Mouse (Mus musculus) embryonic facial prominence, embryonic 15.5 days (tissue): ENCODE data around the gene Atp8b3. TPM values are rescaled to one million over a fixed set of nuclear protein-coding genes. Genes with fewer than 3 reads are reported as not detected.

Source experiments
- ATAC-seq: fragments of 200-750 bp; cut with Nextera tagmentation; 2 replicates; pipeline ENCODE4 v1.8.0; 2017; ENCODE audit warnings: low read depth, moderate TSS enrichment; ENCODE audit not compliant: insufficient number of reproducible peaks, low FRiP score, low TSS enrichment
- H3K27ac ChIP-seq: fragments of 300-500 bp; sonication (generic); replicated peaks from 2 replicates; pipeline ENCODE4 v1.5.1; 2015; ENCODE audit warnings: mild to moderate bottlenecking, inconsistent platforms
- H3K27me3 ChIP-seq: fragments of 300-500 bp; sonication (generic); 2 replicates; pipeline ENCODE4 v1.6.1; 2015; ENCODE audit warnings: inconsistent platforms
- H3K36me3 ChIP-seq: fragments of 300-500 bp; sonication (generic); 2 replicates; pipeline ENCODE4 v1.6.1; 2015; ENCODE audit warnings: mild to moderate bottlenecking, inconsistent platforms
- H3K4me1 ChIP-seq: fragments of 300-500 bp; sonication (generic); 2 replicates; pipeline ENCODE4 v1.6.1; 2015; ENCODE audit warnings: inconsistent platforms
- H3K4me2 ChIP-seq: fragments of 300-500 bp; sonication (generic); replicated peaks from 2 replicates; pipeline ENCODE4 v1.6.1; 2015; ENCODE audit warnings: mild to moderate bottlenecking, inconsistent platforms
- H3K4me3 ChIP-seq: fragments of 300-500 bp; sonication (generic); replicated peaks from 2 replicates; pipeline ENCODE4 v1.5.1; 2015; ENCODE audit warnings: mild to moderate bottlenecking, inconsistent platforms
- H3K9ac ChIP-seq: fragments of 300-500 bp; sonication (generic); 2 replicates; pipeline ENCODE4 v1.6.1; 2015; ENCODE audit warnings: inconsistent platforms
- H3K9me3 ChIP-seq: fragments of 300-500 bp; sonication (generic); replicated peaks from 2 replicates; pipeline ENCODE4 v1.6.1; 2016; ENCODE audit warnings: inconsistent platforms
- WGBS: fragments of 180-500 bp; shearing (Covaris S2); methylation state at CpG from one replicate; pipeline ENCODE4 v1.1.7; 2015; 5-methylcytosine and 5-hydroxymethylcytosine counted together
- polyA plus RNA-seq: library from polyadenylated mRNA; unstranded; fragments of >200 nt; fragmentation: Nextera tagmentation; extraction: Ambion mirVana; gene quantifications from 2 replicates; pipeline ENCODE4 v1.2.1, GENCODE M21; 2015

Atp8b3 gene
- polyA plus RNA-seq, 1 experiment from 2014 or later = 0.28 TPM

DNA sequence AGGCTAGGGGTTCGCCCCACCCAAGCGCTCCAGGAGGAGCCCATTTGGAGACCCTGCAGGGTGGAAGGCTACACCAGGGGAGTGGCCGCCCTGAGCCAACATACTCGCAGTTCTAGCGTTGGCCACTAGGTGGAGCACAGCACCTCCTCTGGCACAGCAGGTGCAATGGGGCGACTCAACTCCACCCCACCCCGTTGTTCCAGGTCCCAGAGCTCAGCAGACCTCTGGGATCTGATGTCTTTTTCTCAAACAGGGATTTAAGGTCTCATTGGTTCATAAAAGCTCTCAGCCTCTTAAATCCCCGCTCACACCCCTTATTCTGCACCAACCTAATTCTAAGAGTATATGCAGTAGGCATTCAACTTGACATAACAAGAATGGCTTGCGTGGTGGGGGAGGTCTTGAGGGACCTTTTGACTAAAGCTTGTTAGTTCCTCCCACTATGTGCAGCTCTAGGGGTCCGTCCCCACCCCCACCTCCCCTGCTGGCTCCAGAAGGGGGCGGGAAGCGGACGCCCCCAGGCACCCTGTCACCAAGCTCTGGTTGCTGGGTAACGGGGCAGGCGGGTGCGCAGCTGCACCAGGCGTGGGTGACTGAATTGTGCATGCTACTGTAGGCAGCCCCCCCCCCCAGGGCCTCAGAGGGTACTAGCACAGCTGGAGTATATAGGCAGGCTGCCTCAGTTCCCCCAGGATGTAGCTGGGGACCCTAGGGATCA is 27.6 kb upstream of the Atp8b3 start:
- ATAC-seq = peak; percentile 58
- 22% methylated on average over 17 of the region's 17 CpGs for WGBS

GRCm38 (mm10) chr10:80561116-80561944 is 22.4 kb upstream of the Atp8b3 start, which contains the start of gene Rexo1:
TSS of gene Rexo1 (minus strand) at chr10:80561560.
- H3K36me3 ChIP-seq = 0 out of 2 replicates have a peak, but pooled peaks cover 4% of the 10 kb centered on the region
- ATAC-seq = peak; percentile 90
- peak within 1 kb of the TSS; percentile 99 for H3K4me3 ChIP-seq
- WGBS = under 1% methylated on average over 72 of the region's 72 CpGs
- H3K4me1 ChIP-seq = peaks cover 52% of the 10 kb centered on the region
- peak within 1 kb of the TSS; percentile 99 for H3K9ac ChIP-seq
- no peaks in the 10 kb centered on the region for H3K27me3 ChIP-seq
- no peaks in the 10 kb centered on the region for H3K9me3 ChIP-seq
- H3K27ac ChIP-seq = peak within 1 kb of the TSS; percentile 95
- peak within 1 kb of the TSS; percentile 81 for H3K4me2 ChIP-seq

More for the DNA sequence above, 27.6 kb upstream of the Atp8b3 start:
- Histone ChIP-seq H3K4me1 (peaks cover 44% of the 10 kb centered on the region), H3K27me3 (no peaks in the 10 kb centered on the region), H3K9ac (no peak overlapping the region), H3K4me2 (no peak overlapping the region), H3K27ac (no peak overlapping the region), H3K9me3 (no peaks in the 10 kb centered on the region), H3K4me3 (no peak overlapping the region), H3K36me3 (peaks cover 12% of the 10 kb centered on the region; the same call in 1 of the 2 replicates)

DNA sequence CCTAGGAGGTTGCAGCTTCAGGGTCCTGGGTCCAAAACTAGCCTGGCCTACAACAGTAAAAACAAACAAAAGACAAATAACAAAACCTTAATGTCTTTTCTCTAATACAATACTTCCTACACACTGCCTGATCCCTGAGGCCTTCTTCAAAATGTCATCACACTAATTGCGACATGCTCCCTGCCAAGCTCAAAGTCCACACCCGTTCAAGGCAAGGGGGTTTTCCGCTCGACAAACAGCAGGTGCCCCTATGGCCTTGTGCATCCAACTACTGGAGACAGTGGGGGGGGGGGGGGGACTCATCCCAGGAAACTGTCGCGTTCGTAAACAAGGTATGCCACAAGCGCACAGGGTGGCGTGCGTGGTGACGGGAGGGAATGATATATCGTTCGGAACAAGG is 21.7 kb upstream of the Atp8b3 start:
- H3K4me3 ChIP-seq = peak overlapping the region; percentile 99
- H3K9me3 ChIP-seq = no peaks in the 10 kb centered on the region
- H3K9ac ChIP-seq = peak overlapping the region; percentile 99
- 0 out of 2 replicates have a peak, but pooled peaks cover under 1% of the 10 kb centered on the region for H3K36me3 ChIP-seq
- peak overlapping the region; percentile 81 for H3K4me2 ChIP-seq
- no peak for ATAC-seq
- H3K27ac ChIP-seq = no peak overlapping the region
- no peaks in the 10 kb centered on the region for H3K27me3 ChIP-seq
- WGBS = 1% methylated on average over 13 of the region's 13 CpGs
- H3K4me1 ChIP-seq = peaks cover 48% of the 10 kb centered on the region

- no peak overlapping the region for H3K27ac ChIP-seq
These were observed 20.5 kb upstream of the Atp8b3 start for GRCm38 (mm10) chr10:80559431-80559830.

DNA sequence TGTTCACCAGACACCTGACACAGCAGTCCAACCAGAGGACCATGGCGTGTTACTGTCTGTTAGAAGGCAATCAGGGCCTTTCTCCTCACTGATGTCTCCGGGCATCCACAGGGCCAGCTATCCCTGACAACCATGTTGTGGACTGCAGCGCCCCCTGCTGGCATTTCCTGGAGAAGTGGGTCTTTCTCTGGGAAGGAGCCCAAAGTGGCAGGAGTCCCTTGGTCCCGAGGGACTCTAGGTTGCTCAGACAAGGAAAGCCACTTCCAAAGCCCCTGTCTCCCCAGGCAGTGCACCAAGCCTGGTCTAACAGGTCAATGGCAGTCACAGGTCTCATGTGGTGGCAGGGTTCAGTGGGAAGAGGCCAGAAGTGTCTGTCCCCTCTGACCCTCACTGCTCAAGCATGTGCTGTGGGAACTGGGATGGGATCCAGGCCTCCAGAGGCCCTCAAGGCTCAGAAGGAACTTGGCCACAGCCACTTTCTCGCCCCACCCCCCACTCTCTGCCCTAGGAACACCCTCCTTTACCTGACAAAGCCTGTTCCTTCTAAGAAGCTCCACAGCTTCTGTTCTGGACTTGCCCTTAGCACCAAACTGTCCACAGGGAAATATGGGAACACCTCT is 18.5 kb upstream of the Atp8b3 start:
- Histone ChIP-seq H3K4me3 (no peak overlapping the region), H3K27me3 (no peaks in the 10 kb centered on the region), H3K4me2 (no peak overlapping the region), H3K27ac (no peak overlapping the region), H3K9ac (no peak overlapping the region), H3K4me1 (peaks cover 44% of the 10 kb centered on the region), H3K9me3 (no peaks in the 10 kb centered on the region), H3K36me3 (no peaks in the 10 kb centered on the region)
- WGBS = 39% methylated on average over 5 of the region's 5 CpGs
- no peak for ATAC-seq

More at GRCm38 (mm10) chr10:80559431-80559830, 20.5 kb upstream of the Atp8b3 start:
- Histone ChIP-seq H3K36me3 (no peaks in the 10 kb centered on the region), H3K4me3 (no peak overlapping the region), H3K9ac (no peak overlapping the region), H3K9me3 (no peaks in the 10 kb centered on the region), H3K27me3 (no peaks in the 10 kb centered on the region), H3K4me1 (peaks cover 48% of the 10 kb centered on the region), H3K4me2 (no peak overlapping the region)
- ATAC-seq = no peak
- WGBS = 96% methylated on average over 7 of the region's 7 CpGs

DNA sequence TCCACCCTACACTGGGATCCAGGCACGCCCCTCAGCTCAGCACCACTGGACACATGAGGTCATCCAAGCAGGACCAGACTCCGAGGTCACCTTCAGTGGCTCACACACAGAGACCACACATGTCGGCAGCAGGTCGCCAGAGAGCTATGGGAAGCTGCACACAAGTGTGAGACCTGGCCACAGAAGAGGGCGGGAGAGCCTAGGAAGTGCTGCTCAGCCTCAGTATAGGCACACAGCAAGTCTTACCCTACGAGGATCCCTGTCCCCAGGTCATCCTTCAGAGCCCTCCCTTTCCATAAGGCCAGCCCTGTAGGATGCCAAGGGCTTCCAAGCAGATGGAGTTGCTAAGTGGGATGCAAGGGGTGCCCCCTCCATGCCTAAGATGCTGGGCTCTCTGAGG is 15.1 kb upstream of the Atp8b3 start:
- WGBS = 85% methylated on average over 6 of the region's 6 CpGs
- no peak for ATAC-seq

GRCm38 (mm10) chr10:80553575-80553974 is 14.7 kb upstream of the Atp8b3 start:
- Histone ChIP-seq H3K4me3 (no peak overlapping the region), H3K9ac (no peak overlapping the region), H3K36me3 (peaks cover 24% of the 10 kb centered on the region), H3K9me3 (no peaks in the 10 kb centered on the region), H3K27me3 (no peaks in the 10 kb centered on the region), H3K4me1 (peaks cover 17% of the 10 kb centered on the region), H3K27ac (no peak overlapping the region), H3K4me2 (no peak overlapping the region)
- 87% methylated on average over 8 of the region's 8 CpGs for WGBS
- no peak for ATAC-seq

More for the DNA sequence above, 15.1 kb upstream of the Atp8b3 start:
- Histone ChIP-seq H3K27ac (no peak overlapping the region), H3K9me3 (no peaks in the 10 kb centered on the region), H3K27me3 (no peaks in the 10 kb centered on the region), H3K4me1 (peaks cover 21% of the 10 kb centered on the region), H3K4me3 (no peak overlapping the region), H3K36me3 (peaks cover 20% of the 10 kb centered on the region), H3K9ac (no peak overlapping the region), H3K4me2 (no peak overlapping the region)

DNA sequence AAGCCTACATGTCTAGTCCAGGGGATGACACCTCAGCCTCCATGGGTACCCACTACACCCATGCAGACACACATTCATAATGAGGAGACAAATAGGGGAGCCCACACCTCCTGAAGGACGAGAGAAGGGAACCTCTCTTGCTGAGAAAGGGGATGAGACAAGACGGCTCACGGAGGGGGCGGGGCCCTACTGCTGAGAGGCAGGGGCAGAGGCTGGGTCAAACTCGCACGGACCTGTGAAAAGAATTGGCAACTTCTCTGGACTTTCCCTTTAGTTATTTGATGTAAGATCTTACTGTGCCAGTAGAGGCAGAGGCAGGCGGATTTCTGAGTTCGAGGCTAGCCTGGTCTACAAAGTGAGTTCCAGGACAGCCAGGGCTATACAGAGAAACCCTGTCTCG is 13.4 kb upstream of the Atp8b3 start:
- H3K4me2 ChIP-seq = no peak overlapping the region
- H3K9me3 ChIP-seq = no peaks in the 10 kb centered on the region
- H3K36me3 ChIP-seq = peaks cover 36% of the 10 kb centered on the region
- no peak overlapping the region for H3K9ac ChIP-seq
- no peaks in the 10 kb centered on the region for H3K27me3 ChIP-seq
- 64% methylated on average over 9 of the region's 9 CpGs for WGBS
- no peak overlapping the region for H3K4me3 ChIP-seq
- no peak overlapping the region for H3K27ac ChIP-seq
- peaks cover 5% of the 10 kb centered on the region for H3K4me1 ChIP-seq
- no peak for ATAC-seq

DNA sequence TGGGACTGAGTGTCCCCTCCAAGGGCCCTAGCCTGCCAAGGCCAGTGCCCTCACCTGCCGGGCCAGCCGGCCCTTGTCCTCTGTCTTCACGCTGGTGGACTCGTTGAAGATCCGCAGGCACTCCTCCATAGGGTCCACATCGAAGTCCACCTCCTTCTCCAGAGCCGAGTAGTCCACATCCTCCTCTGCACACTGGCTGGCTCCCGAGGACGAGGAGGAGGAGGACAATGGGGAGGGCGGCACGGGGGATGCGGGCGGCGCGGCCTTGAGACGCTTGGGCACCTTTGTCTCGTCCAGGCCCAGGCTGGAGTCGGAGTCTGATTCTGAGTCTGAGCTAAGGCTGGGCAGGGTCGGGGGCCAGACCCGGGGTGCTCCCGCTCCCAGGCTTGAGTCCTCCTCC is 10.4 kb upstream of the Atp8b3 start:
- Histone ChIP-seq H3K4me3 (no peak overlapping the region), H3K4me1 (no peaks in the 10 kb centered on the region), H3K27ac (no peak overlapping the region), H3K36me3 (peaks cover 67% of the 10 kb centered on the region), H3K27me3 (no peaks in the 10 kb centered on the region), H3K9me3 (no peaks in the 10 kb centered on the region), H3K9ac (no peak overlapping the region), H3K4me2 (no peak overlapping the region)
- ATAC-seq = no peak
- 91% methylated on average over 21 of the region's 21 CpGs for WGBS

DNA sequence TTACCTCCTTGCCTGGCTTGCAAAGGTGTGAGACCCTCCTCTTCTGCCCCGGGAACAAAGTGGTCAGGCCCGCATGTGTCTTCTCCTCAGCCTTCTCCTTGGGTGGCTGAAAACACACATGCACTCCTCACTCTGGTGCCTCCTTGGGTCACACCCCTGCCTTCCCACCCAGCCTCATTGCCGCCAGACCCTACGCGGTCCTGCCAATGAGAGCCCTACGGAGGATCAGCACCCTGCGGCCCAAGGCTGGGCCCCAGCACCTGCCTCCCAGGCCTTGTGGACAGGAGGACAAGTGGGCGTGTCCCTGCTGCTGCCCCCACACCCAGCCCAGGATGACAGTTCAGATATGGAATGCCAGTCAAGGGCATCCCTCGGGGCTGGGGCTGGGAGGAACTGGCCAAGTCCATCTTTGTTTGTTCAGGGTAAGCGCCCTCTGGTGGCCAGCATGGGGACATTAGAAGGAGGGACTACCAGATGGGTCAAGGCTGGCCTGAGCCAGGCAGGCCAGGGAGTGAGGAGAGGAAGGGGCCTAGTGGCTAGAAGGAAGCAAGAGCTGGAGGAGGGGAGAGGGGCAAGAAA is 9.6 kb upstream of the Atp8b3 start:
- ATAC-seq = no peak
- H3K4me2 ChIP-seq = no peak overlapping the region
- no peaks in the 10 kb centered on the region for H3K9me3 ChIP-seq
- H3K36me3 ChIP-seq = peaks cover 75% of the 10 kb centered on the region
- no peak overlapping the region for H3K27ac ChIP-seq
- no peak overlapping the region for H3K4me3 ChIP-seq
- H3K27me3 ChIP-seq = no peaks in the 10 kb centered on the region
- no peak overlapping the region; the same call in 1 of the 2 replicates for H3K9ac ChIP-seq
- no peaks in the 10 kb centered on the region for H3K4me1 ChIP-seq
- WGBS = 72% methylated on average over 10 of the region's 10 CpGs

DNA sequence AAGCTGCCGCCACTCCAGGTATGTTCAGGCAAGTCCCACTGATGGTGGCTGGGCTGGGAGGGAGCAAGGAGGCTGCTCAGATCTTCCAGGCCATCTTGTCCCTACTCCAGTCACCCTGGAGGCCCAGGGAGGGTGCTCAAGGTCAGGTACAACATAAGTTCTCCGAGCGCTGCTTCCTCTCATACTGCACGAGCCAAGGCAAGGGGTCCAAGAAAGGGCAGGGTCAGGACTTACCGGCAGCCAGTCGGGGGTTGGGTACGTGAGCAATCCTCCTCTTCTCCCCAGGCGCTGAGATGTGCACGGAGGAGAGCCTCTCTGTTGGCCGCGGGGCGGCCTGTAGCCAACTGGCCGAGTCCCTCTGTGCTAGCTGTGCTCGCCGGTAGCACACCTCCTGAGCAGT is 8.6 kb upstream of the Atp8b3 start:
- no peak for ATAC-seq
- H3K4me3 ChIP-seq = no peak overlapping the region
- no peak overlapping the region for H3K9ac ChIP-seq
- peaks cover 84% of the 10 kb centered on the region for H3K36me3 ChIP-seq
- H3K27ac ChIP-seq = no peak overlapping the region
- WGBS = 89% methylated on average over 15 of the region's 15 CpGs
- H3K9me3 ChIP-seq = no peaks in the 10 kb centered on the region
- H3K27me3 ChIP-seq = no peaks in the 10 kb centered on the region
- no peaks in the 10 kb centered on the region for H3K4me1 ChIP-seq
- no peak overlapping the region for H3K4me2 ChIP-seq
